Mouse (Mus musculus) heart, adult 2 months (tissue): ENCODE results near the gene Ksr2. TPM values are rescaled to one million over a fixed set of nuclear protein-coding genes. Genes with fewer than 3 reads are reported as not detected.

Experiments used
- DNase-seq, 2 experiments: peaks; one replicate each; pipeline ENCODE4 v3.0.0; 2021
- H3K27ac ChIP-seq: fragments of 200-600 bp; 2 replicates; pipeline ENCODE4 v1.8.1; 2022
- H3K27me3 ChIP-seq: fragments of 200-500 bp; 2 replicates; pipeline ENCODE4 v1.6.1; 2012; ENCODE audit warnings: mild to moderate bottlenecking, low read length, inconsistent platforms, mixed read lengths; ENCODE audit not compliant: control insufficient read depth, insufficient read depth
- H3K36me3 ChIP-seq: fragments of 200-500 bp; 2 replicates; pipeline ENCODE4 v1.6.1; 2012; ENCODE audit warnings: low read length, inconsistent platforms; ENCODE audit not compliant: control insufficient read depth, insufficient read depth
- H3K4me1 ChIP-seq: fragments of 200-500 bp; 2 replicates; pipeline ENCODE4 v1.6.1; 2011; ENCODE audit warnings: low read length; ENCODE audit not compliant: control insufficient read depth, insufficient read depth
- H3K4me3 ChIP-seq: fragments of 200-600 bp; 2 replicates; pipeline ENCODE4 v1.8.1; 2022
- H3K79me2 ChIP-seq: fragments of 200-500 bp; replicated peaks from 2 replicates; pipeline ENCODE4 v1.6.1; 2012; ENCODE audit warnings: mild to moderate bottlenecking, inconsistent platforms, low read length, moderate library complexity, mixed read lengths; ENCODE audit not compliant: control insufficient read depth, insufficient read depth
- H3K9ac ChIP-seq: fragments of 200-500 bp; 2 replicates; pipeline ENCODE4 v1.6.1; 2012; ENCODE audit warnings: low read depth, mild to moderate bottlenecking, control low read depth, inconsistent platforms, low read length, mixed read lengths
- CTCF ChIP-seq: fragments of 200-600 bp; IDR thresholded peaks from 2 replicates; pipeline ENCODE4 v1.8.1; 2022; ENCODE audit warnings: antibody characterized with exemption, mild to moderate bottlenecking, moderate library complexity
- EP300 ChIP-seq: fragments of 200-500 bp; IDR thresholded peaks from 2 replicates; pipeline ENCODE4 v1.6.1; 2011; ENCODE audit warnings: low read depth, low read length, control low read depth; ENCODE audit not compliant: insufficient read depth
- POLR2A ChIP-seq: fragments of 200-500 bp; IDR thresholded peaks from 2 replicates; pipeline ENCODE4 v1.6.1; 2011; ENCODE audit warnings: mild to moderate bottlenecking, low read depth, low read length, control low read depth; ENCODE audit not compliant: insufficient read depth
- WGBS: fragments of 180-500 bp; shearing (Covaris S2); methylation state at CpG from one replicate; pipeline ENCODE4 v1.1.7; 2018; 5-methylcytosine and 5-hydroxymethylcytosine counted together
- intact Hi-C: fragments of 180-260 bp; cut with DNase I; formaldehyde crosslinking; loops from one replicate; pipeline ENCODE4 v1.15.1; 2025
- polyA plus RNA-seq: library from polyadenylated mRNA; depleted of rRNA; stranded (reverse); fragments of >200 nt; gene quantifications from 2 replicates; pipeline ENCODE4 v1.2.3, GENCODE M21; 2012
- total RNA-seq, 2 experiments: library from RNA; stranded (reverse); gene quantifications; 2 replicates each; pipeline ENCODE4 v1.2.3; 2021

Gene Ksr2
- total and polyA plus RNA-seq, 3 experiments, result 0.02 to 0.05 TPM; not detected in 1

DNA sequence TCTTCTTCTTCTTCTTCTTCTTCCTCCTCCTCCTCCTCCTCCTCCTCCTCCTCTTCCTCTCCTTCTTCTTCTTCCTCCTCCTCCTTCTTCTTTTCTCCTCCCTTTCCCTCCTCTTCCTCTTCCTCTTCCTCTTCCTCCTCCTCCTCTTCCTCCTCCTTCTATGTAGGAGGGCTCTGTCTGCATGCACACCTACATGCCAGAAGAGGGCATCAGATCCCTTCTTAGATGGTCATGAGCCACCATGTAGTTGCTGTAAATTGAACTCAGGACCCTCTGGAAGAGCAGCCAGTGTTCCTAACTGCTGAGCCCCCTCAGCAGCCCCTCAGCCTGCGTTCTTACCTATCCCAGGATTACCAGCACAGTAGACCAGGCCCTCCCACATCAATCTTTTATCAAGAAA is 170.6 kb downstream of the Ksr2 start:
- Histone ChIP-seq H3K4me3 (no peak overlapping the region), H3K79me2 (no peaks in the 10 kb centered on the region), H3K27me3 (no peaks in the 10 kb centered on the region), H3K4me1 (no peaks in the 10 kb centered on the region), H3K9ac (no peak overlapping the region), H3K36me3 (no peaks in the 10 kb centered on the region), H3K27ac (no peak overlapping the region)
- DNase-seq, result no peak
- 43% methylated on average over 1 of the region's 1 CpGs for WGBS
- intact Hi-C loops, result no loop called here
- TF ChIP-seq CTCF (peak; percentile 24; the same call in 1 of the 2 replicates), POLR2A (no peak)

DNA sequence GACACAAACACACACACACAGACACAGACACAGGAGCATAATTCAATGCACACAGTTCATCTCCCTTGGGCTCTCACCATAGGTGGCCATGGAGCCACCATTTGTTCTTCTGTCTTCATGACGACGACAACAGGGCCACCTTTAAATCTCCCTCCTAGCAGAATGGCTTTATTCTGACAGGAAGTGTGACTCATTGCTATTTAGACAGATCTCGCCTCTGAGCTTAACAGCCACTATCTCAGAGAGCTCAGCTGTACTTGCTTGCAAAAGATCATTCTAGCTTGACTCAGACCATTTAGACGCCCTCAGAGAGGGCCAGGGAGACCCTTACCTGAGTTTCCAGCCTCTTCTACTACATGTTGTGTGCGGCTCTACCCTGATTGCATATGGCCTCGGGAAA is 175.5 kb downstream of the Ksr2 start:
- intact Hi-C loops, result no loop called here
- Histone ChIP-seq H3K4me3 (no peak overlapping the region), H3K27ac (no peak overlapping the region), H3K79me2 (no peaks in the 10 kb centered on the region), H3K9ac (no peak overlapping the region), H3K36me3 (no peaks in the 10 kb centered on the region), H3K27me3 (no peaks in the 10 kb centered on the region), H3K4me1 (no peaks in the 10 kb centered on the region)
- no peak for DNase-seq
- TF ChIP-seq CTCF (no peak), POLR2A (no peak), EP300 (no peak)
- 36% methylated on average over 6 of the region's 6 CpGs for WGBS

DNA sequence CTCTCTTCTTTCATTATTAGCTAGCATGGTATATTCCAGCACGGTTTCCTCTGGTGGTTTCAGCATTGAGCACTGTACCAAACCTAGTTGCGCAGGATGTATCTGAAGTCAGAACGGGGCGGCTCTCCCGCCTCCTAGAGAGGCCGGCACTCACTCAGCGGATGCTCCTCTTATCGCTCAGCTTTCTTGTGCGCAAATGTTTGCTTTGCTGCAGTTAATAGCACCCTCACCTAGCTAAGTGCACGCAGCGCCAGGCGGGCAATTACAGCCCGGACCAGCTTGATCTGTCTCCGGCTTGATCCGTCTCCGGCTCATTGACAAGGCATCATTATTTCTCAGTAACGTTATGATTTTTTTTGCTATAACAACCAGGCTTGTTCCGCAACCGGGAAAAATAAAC is 179.5 kb downstream of the Ksr2 start:
- Histone ChIP-seq H3K36me3 (no peaks in the 10 kb centered on the region), H3K27me3 (no peaks in the 10 kb centered on the region), H3K9ac (no peak overlapping the region), H3K27ac (no peak overlapping the region), H3K79me2 (no peaks in the 10 kb centered on the region), H3K4me1 (no peaks in the 10 kb centered on the region), H3K4me3 (no peak overlapping the region)
- intact Hi-C loops, result no loop called here
- WGBS, result 53% methylated on average over 19 of the region's 19 CpGs
- DNase-seq, result no peak
- TF ChIP-seq CTCF (no peak), EP300 (no peak), POLR2A (no peak)

DNA sequence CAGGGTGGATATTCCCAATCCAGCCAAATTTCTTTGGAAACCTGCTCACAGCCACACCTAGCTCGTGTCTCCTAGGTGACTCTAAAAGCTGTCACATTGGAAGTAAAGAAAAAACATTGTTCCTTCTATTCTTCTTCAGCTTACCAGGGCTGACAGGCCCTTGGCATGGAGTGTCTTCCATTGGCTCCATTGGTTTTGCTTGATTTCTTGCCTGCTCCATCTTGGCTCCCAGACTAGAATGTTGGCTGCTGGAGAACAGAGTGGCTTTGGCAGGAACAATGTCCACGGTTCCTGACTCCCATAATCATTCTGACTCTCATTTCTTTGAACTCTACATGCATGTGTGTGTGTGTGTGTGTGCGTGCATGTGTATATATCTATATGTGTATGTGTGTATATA is 183.0 kb downstream of the Ksr2 start:
- Histone ChIP-seq H3K9ac (no peak overlapping the region), H3K79me2 (no peaks in the 10 kb centered on the region), H3K4me1 (no peaks in the 10 kb centered on the region), H3K4me3 (no peak overlapping the region), H3K27ac (no peak overlapping the region), H3K27me3 (no peaks in the 10 kb centered on the region), H3K36me3 (no peaks in the 10 kb centered on the region)
- TF ChIP-seq CTCF (no peak), EP300 (no peak), POLR2A (no peak)
- intact Hi-C loops, result no loop called here
- WGBS, result 81% methylated on average over 3 of the region's 3 CpGs
- DNase-seq, result no peak

DNA sequence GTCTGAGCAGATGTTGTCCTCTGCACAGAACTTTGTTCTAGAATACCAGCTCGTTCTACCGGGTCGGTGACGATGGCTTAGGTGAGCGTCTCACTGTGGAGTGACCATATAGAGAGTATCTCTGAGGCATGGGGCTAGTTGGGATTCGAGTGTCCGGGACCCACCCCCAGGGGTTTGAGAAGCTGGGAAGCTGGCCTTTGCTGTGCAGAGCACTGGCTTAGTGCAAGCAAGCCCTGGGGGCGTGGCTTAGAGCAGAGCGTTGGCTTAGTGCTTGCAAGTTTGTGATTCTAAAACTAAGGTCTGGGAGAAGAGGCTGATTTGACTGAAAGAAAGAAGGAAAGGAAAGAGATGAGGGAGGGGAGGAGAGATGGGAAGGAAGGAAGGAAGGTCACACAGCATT is 188.2 kb downstream of the Ksr2 start:
- no peaks in the 10 kb centered on the region for H3K27me3 ChIP-seq
- H3K9ac ChIP-seq, result no peak overlapping the region
- no peak for DNase-seq
- H3K36me3 ChIP-seq, result no peaks in the 10 kb centered on the region
- 53% methylated on average over 9 of the region's 9 CpGs for WGBS
- TF ChIP-seq CTCF (no peak), POLR2A (no peak), EP300 (no peak)
- H3K27ac ChIP-seq, result no peak overlapping the region
- no peak overlapping the region for H3K4me3 ChIP-seq
- intact Hi-C loops, result no loop called here
- H3K4me1 ChIP-seq, result no peaks in the 10 kb centered on the region
- H3K79me2 ChIP-seq, result no peaks in the 10 kb centered on the region

DNA sequence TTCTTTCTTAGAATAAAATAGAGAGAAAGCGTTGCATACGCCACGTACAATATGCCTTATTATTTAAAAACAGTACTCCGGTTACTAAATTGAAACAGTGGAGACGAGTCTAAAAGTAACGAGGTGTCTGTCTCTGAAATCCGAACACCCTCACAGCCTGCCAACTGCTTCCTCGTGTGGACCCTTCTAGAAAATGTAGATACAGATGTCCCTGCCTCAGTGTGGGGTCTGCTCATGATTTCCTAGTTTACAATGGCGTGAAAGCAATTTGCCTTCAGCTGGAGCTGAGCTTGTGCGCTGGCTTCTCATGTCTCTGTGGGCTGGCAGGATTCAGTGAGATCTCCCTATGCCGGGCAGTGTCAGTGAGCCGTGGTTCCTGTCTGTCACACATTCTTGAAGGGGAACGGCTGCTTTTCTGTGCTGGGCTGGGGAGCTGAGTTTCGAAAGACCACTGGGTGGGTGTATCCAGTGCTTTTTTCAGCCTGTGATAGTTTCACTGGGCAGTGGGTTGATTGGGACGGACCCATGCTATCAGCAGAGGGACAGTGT is 194.0 kb downstream of the Ksr2 start:
- no peaks in the 10 kb centered on the region for H3K4me1 ChIP-seq
- intact Hi-C loops, result no loop called here
- H3K4me3 ChIP-seq, result no peak overlapping the region
- no peak for DNase-seq
- H3K9ac ChIP-seq, result no peak overlapping the region
- H3K36me3 ChIP-seq, result no peaks in the 10 kb centered on the region
- H3K27ac ChIP-seq, result no peak overlapping the region
- TF ChIP-seq POLR2A (no peak), EP300 (no peak), CTCF (no peak)
- no peaks in the 10 kb centered on the region for H3K27me3 ChIP-seq
- H3K79me2 ChIP-seq, result no peaks in the 10 kb centered on the region
- WGBS, result 66% methylated on average over 15 of the region's 15 CpGs
